Mouse (Mus musculus) cerebellum, adult 2 months (tissue): ENCODE results near the gene Bfar.

Experiments
- CTCF ChIP-seq: fragments of 200-500 bp; IDR thresholded peaks from 2 replicates; pipeline ENCODE4 v1.5.1; 2011; ENCODE audit warnings: low read depth, mild to moderate bottlenecking, control low read depth, low read length, moderate library complexity, borderline replicate concordance; ENCODE audit not compliant: insufficient read depth
- POLR2A ChIP-seq: fragments of 200-500 bp; IDR thresholded peaks from 2 replicates; pipeline ENCODE4 v1.6.1; 2011; ENCODE audit warnings: low read length, control low read depth, borderline replicate concordance; ENCODE audit not compliant: insufficient read depth

DNA sequence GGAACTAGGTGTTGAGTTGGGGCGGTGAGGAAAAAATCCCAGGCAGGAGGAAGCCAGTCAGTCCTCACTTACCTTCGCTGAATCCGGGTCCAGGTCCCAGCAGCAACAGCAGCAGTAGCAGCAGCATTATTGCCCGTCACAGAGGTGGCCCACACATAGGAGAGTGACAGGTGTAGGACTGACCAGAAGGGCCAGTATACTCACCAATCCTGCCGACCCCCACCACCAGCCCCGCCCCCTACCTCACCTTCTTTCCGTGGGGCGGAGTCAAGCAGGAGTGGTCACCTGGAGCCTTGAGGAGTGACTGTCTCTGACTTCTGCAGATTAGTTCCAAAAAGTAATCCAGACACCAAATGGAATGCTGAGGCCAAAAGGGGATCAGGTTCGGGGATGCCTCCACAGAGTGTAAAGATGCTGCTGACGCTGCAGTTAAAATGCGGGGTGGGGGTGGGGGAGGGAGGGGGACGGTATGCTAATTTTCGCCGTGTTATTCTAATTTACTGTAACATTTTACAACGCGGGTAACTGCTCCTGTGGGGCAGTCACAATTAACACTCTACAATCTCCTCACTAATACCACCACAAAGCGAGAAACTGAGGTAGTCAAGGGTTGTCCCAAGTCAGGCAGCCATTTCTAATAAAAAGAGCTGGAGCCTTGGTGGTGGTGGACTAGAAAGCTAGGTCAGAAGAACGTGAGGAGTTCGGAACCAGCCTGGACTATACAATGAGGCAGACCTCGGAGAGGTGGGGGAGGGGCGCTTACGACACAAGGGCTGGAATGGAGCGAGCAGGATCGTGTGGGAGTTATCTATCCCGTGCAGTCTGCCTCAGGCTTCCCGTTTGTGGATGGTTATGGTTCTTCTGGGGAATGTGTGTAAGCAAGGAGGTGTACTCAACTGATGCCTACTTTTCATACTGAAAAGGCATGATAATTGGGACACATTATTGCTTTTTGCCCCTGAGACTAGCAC is 58.9 kb downstream of the Bfar start, which contains the start of gene Pla2g10:
- TF ChIP-seq POLR2A (no peak), CTCF (no peak)
